Mouse (Mus musculus): Measurements from ENCODE around the gene Pde3a. TPM values are rescaled to one million over a fixed set of nuclear protein-coding genes. Genes with fewer than 3 reads are reported as not detected.
A peak's percentile ranks its signal among the peaks of the same experiment; 100 is the strongest.

Gene Pde3a
- 4.7 and 4.9 TPM in 2 replicates for total RNA-seq (2014; rRNA removed)
- 0.44 and 1.2 TPM in 2 replicates for polyA plus RNA-seq (2015; fragmentation: Nextera tagmentation; extraction: Ambion mirVana)

DNA sequence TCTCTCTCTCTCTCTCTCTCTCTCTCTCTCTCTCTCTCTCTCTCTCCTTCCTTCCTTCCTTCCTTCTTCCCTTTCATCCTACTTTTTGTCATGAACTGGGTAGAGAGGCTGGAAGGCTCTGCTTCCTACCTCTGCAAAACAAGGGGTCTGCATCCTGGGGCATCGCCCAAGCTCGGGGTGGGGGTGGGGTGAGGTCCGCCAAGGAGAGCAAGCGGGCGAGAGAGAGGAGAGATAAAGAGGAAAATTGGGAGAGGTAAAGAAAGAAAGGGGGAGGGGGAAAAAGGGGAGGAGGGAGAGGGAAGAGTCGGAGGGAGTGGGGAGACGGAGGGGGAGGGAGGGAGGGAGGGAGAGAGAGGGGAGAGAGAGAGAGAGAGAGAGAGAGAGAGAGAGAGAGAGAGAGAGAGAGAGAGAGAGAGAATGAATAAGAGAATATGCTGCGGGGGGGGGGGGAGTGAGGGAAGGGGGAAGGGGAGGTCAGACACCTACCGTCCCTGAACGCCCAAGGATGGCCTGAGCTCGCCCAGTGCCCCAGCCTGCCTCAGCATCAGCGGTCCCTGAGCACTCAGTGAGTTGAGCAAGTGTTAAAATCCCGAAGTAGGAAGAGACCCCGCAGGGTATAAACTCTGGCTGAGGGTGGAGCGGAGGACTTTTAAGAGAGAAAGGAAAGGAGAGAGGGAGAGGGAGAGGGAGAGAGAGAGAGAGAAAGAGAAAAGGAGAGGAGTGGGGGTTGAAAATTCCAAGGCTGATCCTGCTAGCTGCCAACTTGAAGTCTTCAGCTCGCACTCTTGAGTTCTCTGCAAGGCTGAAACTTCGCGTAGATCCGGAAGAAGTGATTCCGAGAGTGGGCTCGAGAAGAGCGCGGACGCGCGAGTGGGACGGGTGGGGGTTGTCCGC lies at the start of gene Pde3a:
Gene Pde3a, plus strand, starts transcription at position 579 of the 894 bp plus-strand sequence.
- Histone ChIP-seq H3K4me3 (ENCODE audit: low read depth, low read length) (peak within 1 kb of the TSS; percentile 49), H3K4me2 (ENCODE audit: low read depth) (peak within 1 kb of the TSS; percentile 87), H3K27me3 (ENCODE audit: insufficient read depth, low read length) (peaks cover 14% of the 10 kb centered on the region), H3K9me3 (ENCODE audit: low read length) (no peaks in the 10 kb centered on the region), H3K36me3 (ENCODE audit: insufficient read depth) (no peaks in the 10 kb centered on the region), H3K9ac (peak within 1 kb of the TSS; percentile 48), H3K4me1 (ENCODE audit: insufficient read depth) (no peaks in the 10 kb centered on the region), H3K27ac (ENCODE audit: low read depth, low read length) (no peak within 1 kb of the TSS)
- 1% methylated on average over 27 of the region's 28 CpGs for WGBS
- ATAC-seq = no peak; the same call in none of the 2 replicates
- TF ChIP-seq CTCF (IDR thresholded peaks at IDR 0.05; ENCODE audit: low read depth) = no peak
- no peak for DNase-seq

DNA sequence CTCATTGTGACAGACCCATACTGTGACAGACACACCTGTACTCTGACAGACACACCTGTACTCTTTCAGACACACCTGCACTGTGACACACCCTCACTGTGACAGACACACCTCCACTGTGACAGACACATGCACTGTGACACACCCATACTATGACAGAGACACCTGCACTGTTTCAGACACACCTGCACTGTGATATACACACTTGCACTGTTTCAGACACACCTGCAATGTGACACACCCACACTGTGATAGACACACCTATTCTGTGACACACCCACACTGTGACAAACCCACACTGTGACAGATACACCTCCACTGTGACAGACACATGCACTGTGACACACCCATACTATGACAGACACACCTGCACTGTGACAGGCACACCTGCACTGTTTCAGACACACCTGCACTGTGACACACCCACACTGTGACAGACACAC lies 48.9 kb upstream of the Pde3a start:
- H3K4me2 ChIP-seq (ENCODE audit: low read depth) = no peak overlapping the region
- no peaks in the 10 kb centered on the region for H3K9me3 ChIP-seq (ENCODE audit: low read length)
- no peak overlapping the region for H3K9ac ChIP-seq
- H3K4me1 ChIP-seq (ENCODE audit: insufficient read depth) = no peaks in the 10 kb centered on the region
- no peak overlapping the region for H3K27ac ChIP-seq (ENCODE audit: low read depth, low read length)
- H3K27me3 ChIP-seq (ENCODE audit: insufficient read depth, low read length) = no peaks in the 10 kb centered on the region
- no peaks in the 10 kb centered on the region for H3K36me3 ChIP-seq (ENCODE audit: insufficient read depth)
- no peak for TF ChIP-seq CTCF (IDR thresholded peaks at IDR 0.05; ENCODE audit: low read depth)
- ATAC-seq (no peak), DNase-seq (no peak)
- no peak overlapping the region for H3K4me3 ChIP-seq (ENCODE audit: low read depth, low read length)

- H3K4me3 ChIP-seq (ENCODE audit: low read depth, low read length) = no peak overlapping the region
- H3K4me1 ChIP-seq (ENCODE audit: insufficient read depth) = no peaks in the 10 kb centered on the region
- H3K27me3 ChIP-seq (ENCODE audit: insufficient read depth, low read length) = no peaks in the 10 kb centered on the region
- TF ChIP-seq CTCF (IDR thresholded peaks at IDR 0.05; ENCODE audit: low read depth) = no peak
- no peak overlapping the region for H3K9ac ChIP-seq
- no peaks in the 10 kb centered on the region for H3K9me3 ChIP-seq (ENCODE audit: low read length)
- H3K4me2 ChIP-seq (ENCODE audit: low read depth) = no peak overlapping the region
- 88% methylated on average over 6 of the region's 6 CpGs for WGBS
- no peak overlapping the region for H3K27ac ChIP-seq (ENCODE audit: low read depth, low read length)
- ATAC-seq = no peak
- DNase-seq = no peak
- H3K36me3 ChIP-seq (ENCODE audit: insufficient read depth) = no peaks in the 10 kb centered on the region
Observed at GRCm38 (mm10) chr6:141207531-141207930, 41.5 kb upstream of the Pde3a start.

- no peak for TF ChIP-seq CTCF (IDR thresholded peaks at IDR 0.05; ENCODE audit: low read depth)
- no peak for ATAC-seq
Observed at GRCm38 (mm10) chr6:141208283-141208872, 40.7 kb upstream of the Pde3a start.

GRCm38 (mm10) chr6:141210021-141210420 lies 39.0 kb upstream of the Pde3a start:
- Histone ChIP-seq H3K9ac (no peak overlapping the region), H3K4me3 (ENCODE audit: low read depth, low read length) (no peak overlapping the region), H3K36me3 (ENCODE audit: insufficient read depth) (no peaks in the 10 kb centered on the region), H3K4me1 (ENCODE audit: insufficient read depth) (no peaks in the 10 kb centered on the region), H3K4me2 (ENCODE audit: low read depth) (no peak overlapping the region), H3K27ac (ENCODE audit: low read depth, low read length) (no peak overlapping the region), H3K9me3 (ENCODE audit: low read length) (no peaks in the 10 kb centered on the region), H3K27me3 (ENCODE audit: insufficient read depth, low read length) (no peaks in the 10 kb centered on the region)
- DNase-seq (no peak), ATAC-seq (no peak)
- TF ChIP-seq CTCF (IDR thresholded peaks at IDR 0.05; ENCODE audit: low read depth) = no peak
- WGBS = 96% methylated on average over 3 of the region's 3 CpGs

More at GRCm38 (mm10) chr6:141208283-141208872, 40.7 kb upstream of the Pde3a start:
- 85% methylated on average over 1 of the region's 1 CpGs for WGBS
- no peaks in the 10 kb centered on the region for H3K9me3 ChIP-seq (ENCODE audit: low read length)
- H3K9ac ChIP-seq = no peak overlapping the region
- H3K27me3 ChIP-seq (ENCODE audit: insufficient read depth, low read length) = no peaks in the 10 kb centered on the region
- no peaks in the 10 kb centered on the region for H3K4me1 ChIP-seq (ENCODE audit: insufficient read depth)
- DNase-seq = no peak
- no peak overlapping the region for H3K4me2 ChIP-seq (ENCODE audit: low read depth)
- H3K36me3 ChIP-seq (ENCODE audit: insufficient read depth) = no peaks in the 10 kb centered on the region
- H3K4me3 ChIP-seq (ENCODE audit: low read depth, low read length) = no peak overlapping the region
- no peak overlapping the region for H3K27ac ChIP-seq (ENCODE audit: low read depth, low read length)

- no peak for ATAC-seq
- Histone ChIP-seq H3K4me3 (ENCODE audit: low read depth, low read length) (no peak overlapping the region), H3K36me3 (ENCODE audit: insufficient read depth) (no peaks in the 10 kb centered on the region), H3K4me1 (ENCODE audit: insufficient read depth) (no peaks in the 10 kb centered on the region), H3K9me3 (ENCODE audit: low read length) (no peaks in the 10 kb centered on the region), H3K4me2 (ENCODE audit: low read depth) (no peak overlapping the region), H3K9ac (no peak overlapping the region), H3K27ac (ENCODE audit: low read depth, low read length) (no peak overlapping the region), H3K27me3 (ENCODE audit: insufficient read depth, low read length) (no peaks in the 10 kb centered on the region)
- WGBS = 64% methylated on average over 3 of the region's 3 CpGs
- no peak for TF ChIP-seq CTCF (IDR thresholded peaks at IDR 0.05; ENCODE audit: low read depth)
- no peak for DNase-seq
Observed at GRCm38 (mm10) chr6:141221081-141221480, 28.0 kb upstream of the Pde3a start.
